Mouse (Mus musculus) embryonic facial prominence, embryonic 11.5 days (tissue): ENCODE measurements around the gene Akap2. TPM values are rescaled to one million over a fixed set of nuclear protein-coding genes. Genes with fewer than 3 reads are reported as not detected.

Source experiments
- ATAC-seq: fragments of 200-750 bp; cut with Nextera tagmentation; replicated peaks from 2 replicates; pipeline ENCODE4 v1.8.0; 2017; ENCODE audit warnings: low read depth; ENCODE audit not compliant: insufficient number of reproducible peaks, low FRiP score, low TSS enrichment
- DNase-seq: peaks from one replicate; pipeline ENCODE4 v3.0.0-alpha.2; 2015; ENCODE audit warnings: low spot score
- H3K27ac ChIP-seq: fragments of 300-500 bp; sonication (generic); replicated peaks from 2 replicates; pipeline ENCODE4 v1.5.1; 2014; ENCODE audit warnings: mild to moderate bottlenecking, low read depth, low read length, control low read depth
- H3K27me3 ChIP-seq: fragments of 300-500 bp; sonication (generic); 2 replicates; pipeline ENCODE4 v1.6.1; 2014; ENCODE audit warnings: mild to moderate bottlenecking, low read length, moderate library complexity, mixed read lengths; ENCODE audit not compliant: control insufficient read depth, insufficient read depth
- H3K36me3 ChIP-seq: fragments of 300-500 bp; sonication (generic); replicated peaks from 2 replicates; pipeline ENCODE4 v1.6.1; 2014; ENCODE audit warnings: low read depth, mild to moderate bottlenecking, low read length, moderate library complexity, mixed read lengths; ENCODE audit not compliant: control insufficient read depth, insufficient read depth
- H3K4me1 ChIP-seq: fragments of 300-500 bp; sonication (generic); 2 replicates; pipeline ENCODE4 v1.6.1; 2014; ENCODE audit warnings: low read length, mixed read lengths; ENCODE audit not compliant: control insufficient read depth, insufficient read depth
- H3K4me2 ChIP-seq: fragments of 300-500 bp; sonication (generic); 2 replicates; pipeline ENCODE4 v1.6.1; 2014; ENCODE audit warnings: low read depth, mild to moderate bottlenecking, control low read depth, low read length, moderate library complexity
- H3K4me3 ChIP-seq: fragments of 300-500 bp; sonication (generic); 2 replicates; pipeline ENCODE4 v1.5.1; 2014; ENCODE audit warnings: low read depth, low read length, control low read depth
- H3K9ac ChIP-seq: fragments of 300-500 bp; sonication (generic); replicated peaks from 2 replicates; pipeline ENCODE4 v1.6.1; 2014; ENCODE audit warnings: mild to moderate bottlenecking, control low read depth, low read length
- H3K9me3 ChIP-seq: fragments of 300-500 bp; sonication (generic); replicated peaks from 2 replicates; pipeline ENCODE4 v1.6.1; 2016; ENCODE audit warnings: mild to moderate bottlenecking, low read length, inconsistent platforms, mixed read lengths; ENCODE audit not compliant: control insufficient read depth
- WGBS: fragments of 180-500 bp; shearing (Covaris S2); extraction: QIAGEN DNeasy Blood & Tissue Kit; methylation state at CpG from one replicate; pipeline ENCODE4 v1.1.7; 2014; 5-methylcytosine and 5-hydroxymethylcytosine counted together
- polyA plus RNA-seq: library from polyadenylated mRNA; unstranded; fragments of >200 nt; fragmentation: Nextera tagmentation; extraction: Ambion mirVana; gene quantifications from 2 replicates; pipeline ENCODE4 v1.2.1, GENCODE M21; 2014

Akap2 gene
- polyA plus RNA-seq, 1 experiment from 2014 or later: 24.0 TPM

DNA sequence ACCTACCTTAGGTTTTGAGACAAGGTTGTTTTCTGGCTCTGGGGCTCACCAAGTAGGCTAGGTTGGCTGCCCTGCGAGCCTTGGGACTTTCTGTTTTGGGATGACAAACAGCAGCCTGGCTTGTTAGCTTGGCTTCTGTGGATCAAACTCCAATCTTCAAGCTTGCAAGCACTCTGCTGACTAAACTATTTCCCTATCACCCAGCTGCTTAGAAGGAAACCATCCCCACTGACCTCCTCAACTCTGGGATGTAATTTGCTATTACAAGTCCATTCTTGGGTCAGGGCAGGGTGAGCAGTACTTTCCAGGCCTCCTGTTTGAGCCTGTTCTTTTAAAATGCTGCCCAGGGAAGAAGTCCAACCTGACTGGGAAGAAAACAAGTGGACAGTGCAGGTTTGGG, 47.5 kb downstream of the Akap2 start:
- 87% methylated on average over 1 of the region's 1 CpGs for WGBS
- H3K4me2 ChIP-seq: no peak overlapping the region
- H3K27ac ChIP-seq: no peak overlapping the region
- ATAC-seq: no peak
- H3K4me1 ChIP-seq: no peaks in the 10 kb centered on the region
- no peaks in the 10 kb centered on the region for H3K27me3 ChIP-seq
- no peaks in the 10 kb centered on the region for H3K9me3 ChIP-seq
- no peak overlapping the region for H3K9ac ChIP-seq
- no peak overlapping the region for H3K4me3 ChIP-seq
- H3K36me3 ChIP-seq: no peaks in the 10 kb centered on the region
- DNase-seq: no peak

DNA sequence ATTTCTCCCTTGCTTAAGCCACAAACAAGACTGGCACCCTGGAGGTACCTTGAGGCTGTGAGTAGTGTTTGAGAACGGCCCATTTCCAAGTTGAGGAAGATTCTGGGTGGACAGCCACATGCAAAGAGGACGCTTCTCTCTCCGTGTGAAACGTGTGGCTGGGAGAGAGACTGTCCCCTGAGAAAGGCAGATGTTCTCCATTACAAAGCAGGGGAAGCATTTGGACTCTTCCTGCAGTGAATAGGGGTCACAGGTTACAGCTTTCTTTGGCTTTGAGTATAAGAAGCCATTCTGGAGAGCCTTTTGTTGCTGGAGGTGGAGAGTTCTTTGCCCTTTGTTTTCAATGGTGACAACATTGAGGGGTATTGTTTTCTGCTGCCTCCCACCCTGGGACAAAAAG, 48.3 kb downstream of the Akap2 start:
- ATAC-seq: no peak
- Histone ChIP-seq H3K27ac (no peak overlapping the region), H3K9ac (no peak overlapping the region), H3K36me3 (no peaks in the 10 kb centered on the region), H3K27me3 (no peaks in the 10 kb centered on the region), H3K9me3 (no peaks in the 10 kb centered on the region), H3K4me2 (no peak overlapping the region), H3K4me3 (no peak overlapping the region), H3K4me1 (no peaks in the 10 kb centered on the region)
- WGBS: 11% methylated on average over 4 of the region's 4 CpGs
- DNase-seq: no peak

DNA sequence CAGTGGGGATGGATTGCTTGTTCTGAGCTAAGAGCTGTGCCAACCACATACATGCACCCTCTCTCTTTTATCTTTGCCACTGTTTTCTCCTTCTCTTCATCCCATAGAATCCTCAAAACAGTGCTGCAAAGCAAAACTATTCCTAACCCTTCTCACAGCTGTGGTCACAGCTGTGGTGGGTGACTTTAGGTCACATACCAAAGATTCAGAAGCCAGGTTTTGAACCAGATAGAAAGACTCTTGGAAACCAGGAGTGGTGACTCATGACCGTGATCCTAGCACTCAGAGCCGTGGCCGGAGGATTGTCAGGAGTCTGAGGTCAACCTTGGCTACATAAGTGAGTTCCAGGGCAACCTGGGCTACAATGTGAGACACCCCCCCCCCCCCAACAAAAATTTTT, 51.5 kb downstream of the Akap2 start:
- H3K4me2 ChIP-seq: no peak overlapping the region
- H3K4me3 ChIP-seq: no peak overlapping the region
- no peaks in the 10 kb centered on the region for H3K9me3 ChIP-seq
- H3K36me3 ChIP-seq: no peaks in the 10 kb centered on the region
- H3K27me3 ChIP-seq: no peaks in the 10 kb centered on the region
- H3K4me1 ChIP-seq: no peaks in the 10 kb centered on the region
- no peak overlapping the region for H3K9ac ChIP-seq
- DNase-seq (no peak), ATAC-seq (no peak)
- H3K27ac ChIP-seq: no peak overlapping the region
- 73% methylated on average over 3 of the region's 3 CpGs for WGBS

DNA sequence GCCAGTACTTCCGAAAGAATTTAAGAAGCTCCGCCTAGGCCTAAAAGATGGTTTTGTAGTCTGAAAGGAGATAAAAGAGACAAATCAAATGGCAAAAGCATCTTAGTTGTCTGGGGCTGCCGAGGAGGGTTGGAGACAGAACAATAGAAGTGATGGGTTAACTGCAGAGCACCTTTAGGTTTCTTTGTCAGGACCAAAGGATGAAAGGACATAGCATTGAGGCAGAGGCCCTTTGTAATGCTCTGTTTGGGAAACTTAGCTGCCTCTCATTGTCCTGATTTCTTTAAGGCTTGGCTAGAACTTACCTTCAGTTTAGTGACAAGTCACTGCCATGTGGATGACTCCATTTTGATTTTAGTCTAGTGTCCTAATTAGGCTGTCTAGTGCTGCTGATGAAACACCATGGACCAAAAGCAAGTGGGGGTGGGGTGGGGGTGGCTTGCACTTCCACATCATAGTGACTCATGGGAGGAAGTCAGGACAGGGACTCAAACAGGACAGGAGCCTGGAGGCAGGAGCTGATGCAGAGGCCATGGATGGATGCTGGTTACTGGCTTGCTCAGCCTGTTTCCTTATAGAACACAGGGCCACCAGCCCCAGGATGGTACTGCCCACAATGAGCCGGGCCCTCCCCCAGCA, 52.8 kb downstream of the Akap2 start:
- DNase-seq (no peak), ATAC-seq (no peak)
- Histone ChIP-seq H3K9me3 (no peaks in the 10 kb centered on the region), H3K4me2 (no peak overlapping the region), H3K27me3 (no peaks in the 10 kb centered on the region), H3K27ac (no peak overlapping the region), H3K9ac (no peak overlapping the region), H3K4me1 (no peaks in the 10 kb centered on the region), H3K4me3 (no peak overlapping the region), H3K36me3 (no peaks in the 10 kb centered on the region)
- 75% methylated on average over 4 of the region's 4 CpGs for WGBS

DNA sequence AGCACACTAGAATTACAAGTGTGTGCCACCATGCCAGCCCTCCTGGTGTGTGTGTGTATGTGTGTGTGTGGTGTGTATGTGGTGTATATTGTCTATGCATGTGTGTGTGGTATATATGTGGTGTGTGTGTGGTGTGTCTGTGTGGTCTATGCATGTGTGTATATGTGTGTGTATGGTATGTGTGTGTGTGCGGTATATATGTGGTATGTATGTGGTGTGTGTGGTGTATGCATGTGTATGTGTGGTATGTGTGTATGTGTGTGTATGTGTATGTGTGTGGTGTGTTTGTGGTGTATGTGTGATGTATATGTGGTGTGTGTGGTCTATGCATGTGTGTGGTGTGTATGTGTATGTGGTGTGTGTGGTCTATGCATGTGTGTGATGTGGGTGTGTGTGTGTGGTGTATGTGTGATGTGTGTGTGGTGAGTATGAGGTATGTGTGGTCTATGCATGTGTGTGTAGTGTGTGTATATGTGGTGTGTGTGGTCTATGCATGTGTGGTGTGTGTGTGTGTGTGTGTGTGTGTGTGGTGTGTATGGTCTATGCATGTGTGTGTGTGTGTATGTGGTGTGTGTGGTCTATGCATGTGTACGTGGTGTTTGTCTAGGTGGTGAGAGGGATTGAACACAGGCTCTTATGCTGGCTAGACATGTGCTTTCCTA, 54.2 kb downstream of the Akap2 start:
- WGBS: 88% methylated on average over 2 of the region's 2 CpGs
- no peak overlapping the region for H3K27ac ChIP-seq
- H3K4me1 ChIP-seq: no peaks in the 10 kb centered on the region
- no peak overlapping the region for H3K9ac ChIP-seq
- H3K27me3 ChIP-seq: no peaks in the 10 kb centered on the region
- ATAC-seq (peak; percentile 56; the same call in 1 of the 2 replicates), DNase-seq (no peak)
- no peaks in the 10 kb centered on the region for H3K9me3 ChIP-seq
- H3K36me3 ChIP-seq: no peaks in the 10 kb centered on the region
- H3K4me2 ChIP-seq: no peak overlapping the region
- no peak overlapping the region for H3K4me3 ChIP-seq

DNA sequence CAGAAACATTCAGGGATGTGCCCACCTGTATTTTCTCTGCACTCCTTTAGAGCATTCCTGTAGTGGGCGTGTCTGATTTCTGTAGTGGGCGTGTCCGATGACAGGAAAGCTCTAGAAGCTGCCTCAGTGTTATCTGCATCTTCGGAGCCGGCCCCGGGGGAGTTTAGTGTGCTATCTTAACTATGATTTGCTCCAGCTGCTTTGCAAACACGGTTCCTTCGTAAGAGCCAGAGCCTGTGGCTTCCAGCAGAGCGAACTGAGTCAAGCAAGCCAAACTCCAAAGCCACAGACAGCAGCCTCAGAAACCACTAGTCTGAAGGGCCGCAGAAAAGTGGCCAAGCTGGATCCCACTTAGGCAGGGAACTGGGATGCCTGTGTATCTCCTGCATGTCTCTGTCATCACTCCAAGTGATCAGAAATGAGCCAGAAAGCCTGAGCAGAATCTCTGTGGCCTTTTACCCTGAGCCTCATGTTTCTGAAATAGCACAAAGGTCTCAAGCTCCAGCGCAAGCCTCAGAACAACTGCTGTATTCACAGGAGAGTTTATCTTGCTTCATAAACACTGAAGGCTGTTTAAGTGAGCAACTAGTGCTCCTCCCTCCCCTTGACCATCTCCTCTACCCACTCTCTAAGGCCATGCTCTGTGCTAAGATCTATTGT, 55.5 kb downstream of the Akap2 start:
- ATAC-seq (no peak), DNase-seq (no peak)
- Histone ChIP-seq H3K4me3 (no peak overlapping the region), H3K9me3 (no peaks in the 10 kb centered on the region), H3K27me3 (no peaks in the 10 kb centered on the region), H3K36me3 (no peaks in the 10 kb centered on the region), H3K27ac (no peak overlapping the region), H3K4me1 (no peaks in the 10 kb centered on the region), H3K9ac (no peak overlapping the region), H3K4me2 (no peak overlapping the region)
- WGBS: 52% methylated on average over 11 of the region's 11 CpGs

DNA sequence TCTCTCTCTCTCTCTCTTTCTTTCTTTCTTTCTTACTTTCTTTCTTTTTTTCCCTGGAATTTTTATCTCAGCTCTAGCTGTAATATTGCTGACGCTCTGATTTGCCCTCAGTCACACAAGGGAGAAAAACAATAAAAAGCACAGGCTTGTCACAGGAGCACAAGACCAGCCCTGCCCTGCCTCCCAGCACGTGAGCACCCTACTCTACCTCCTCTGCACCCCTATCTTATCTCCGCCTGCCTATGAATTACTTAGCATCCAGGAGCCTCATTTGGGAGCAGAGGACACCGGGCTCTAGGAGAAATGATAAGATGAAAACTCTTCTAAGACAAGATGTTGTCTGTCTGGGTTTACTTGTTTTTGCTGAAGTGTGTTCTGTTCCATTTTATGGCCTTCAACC, 57.1 kb downstream of the Akap2 start:
- no peak for ATAC-seq

DNA sequence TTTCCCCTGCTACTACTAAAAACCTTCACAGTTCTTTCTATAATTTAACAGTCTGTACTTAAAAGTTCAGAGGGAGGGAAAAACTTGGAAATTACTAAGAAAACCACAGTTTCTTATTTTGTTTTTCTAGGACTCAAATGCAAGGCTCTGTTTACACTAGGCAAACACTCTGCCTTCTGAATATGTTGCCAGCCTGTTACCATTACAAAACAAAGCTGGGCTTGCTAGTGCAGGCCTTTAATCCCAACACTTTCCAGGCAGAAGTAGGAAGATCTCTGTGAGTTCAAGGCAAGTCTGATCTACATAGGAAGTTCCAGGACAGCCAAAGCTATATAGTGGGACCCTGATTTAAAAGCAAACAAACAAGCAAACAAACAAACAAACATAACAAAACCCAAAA, 58.1 kb downstream of the Akap2 start:
- Histone ChIP-seq H3K4me3 (no peak overlapping the region), H3K4me1 (no peaks in the 10 kb centered on the region; the same call in 1 of the 2 replicates), H3K27ac (no peak overlapping the region), H3K9me3 (no peaks in the 10 kb centered on the region), H3K27me3 (no peaks in the 10 kb centered on the region), H3K36me3 (no peaks in the 10 kb centered on the region), H3K9ac (no peak overlapping the region), H3K4me2 (no peak overlapping the region)
- DNase-seq: no peak
- no peak for ATAC-seq

More for the DNA sequence above, 57.1 kb downstream of the Akap2 start:
- H3K36me3 ChIP-seq: no peaks in the 10 kb centered on the region
- H3K9me3 ChIP-seq: no peaks in the 10 kb centered on the region
- H3K9ac ChIP-seq: no peak overlapping the region
- no peak overlapping the region for H3K4me3 ChIP-seq
- no peak for DNase-seq
- 66% methylated on average over 4 of the region's 4 CpGs for WGBS
- no peak overlapping the region for H3K4me2 ChIP-seq
- H3K27me3 ChIP-seq: no peaks in the 10 kb centered on the region
- no peak overlapping the region for H3K27ac ChIP-seq
- no peaks in the 10 kb centered on the region for H3K4me1 ChIP-seq
